Mouse (Mus musculus): ENCODE data around the gene Fbxw8.

Fbxw8 gene

GRCm38 (mm10) chr5:118079354-118079753 lies 75.9 kb downstream of the Fbxw8 start:
- DNase-seq (ENCODE audit: low read depth in 2 of 2, low spot score in 2 of 2): no peak

- no peak for DNase-seq (ENCODE audit: low read depth in 2 of 2, low spot score in 2 of 2)
Observed at GRCm38 (mm10) chr5:118078550-118078949, 76.7 kb downstream of the Fbxw8 start.

GRCm38 (mm10) chr5:118076721-118077592 lies 78.3 kb downstream of the Fbxw8 start:
- no peak for DNase-seq (ENCODE audit: low read depth in 2 of 2, low spot score in 2 of 2)

- DNase-seq (ENCODE audit: low read depth in 2 of 2, low spot score in 2 of 2): no peak
Observed at GRCm38 (mm10) chr5:118073213-118073773, 82.0 kb downstream of the Fbxw8 start.

GRCm38 (mm10) chr5:118071766-118072165 lies 83.5 kb downstream of the Fbxw8 start:
- DNase-seq (ENCODE audit: low read depth in 2 of 2, low spot score in 2 of 2): no peak

- peak; percentile 71 to 80 for DNase-seq (ENCODE audit: low read depth in 2 of 2, low spot score in 2 of 2)
Observed at GRCm38 (mm10) chr5:118069315-118069714, 85.9 kb downstream of the Fbxw8 start.

GRCm38 (mm10) chr5:118067984-118068494 lies 87.2 kb downstream of the Fbxw8 start:
- no peak for DNase-seq (ENCODE audit: low read depth in 2 of 2, low spot score in 2 of 2)

GRCm38 (mm10) chr5:118067572-118067971 lies 87.7 kb downstream of the Fbxw8 start:
- no peak for DNase-seq (ENCODE audit: low read depth in 2 of 2, low spot score in 2 of 2)

GRCm38 (mm10) chr5:118066828-118067227 lies 88.4 kb downstream of the Fbxw8 start:
- peak; percentile 65 to 70 for DNase-seq (ENCODE audit: low read depth in 2 of 2, low spot score in 2 of 2)

GRCm38 (mm10) chr5:118065516-118066255 lies 89.6 kb downstream of the Fbxw8 start:
- DNase-seq (ENCODE audit: low read depth in 2 of 2, low spot score in 2 of 2): no peak

- no peak for DNase-seq (ENCODE audit: low read depth in 2 of 2, low spot score in 2 of 2)
Observed at GRCm38 (mm10) chr5:118064284-118064901, 90.9 kb downstream of the Fbxw8 start.

GRCm38 (mm10) chr5:118063181-118063621 lies 92.1 kb downstream of the Fbxw8 start:
- no peak for DNase-seq (ENCODE audit: low read depth in 2 of 2, low spot score in 2 of 2)

GRCm38 (mm10) chr5:118061391-118061790 lies 93.9 kb downstream of the Fbxw8 start:
- DNase-seq (ENCODE audit: low read depth in 2 of 2, low spot score in 2 of 2): no peak

GRCm38 (mm10) chr5:118059646-118060045 lies 95.6 kb downstream of the Fbxw8 start:
- no peak for DNase-seq (ENCODE audit: low read depth in 2 of 2, low spot score in 2 of 2)

GRCm38 (mm10) chr5:118058858-118059257 lies 96.4 kb downstream of the Fbxw8 start:
- no peak for DNase-seq (ENCODE audit: low read depth in 2 of 2, low spot score in 2 of 2)

- DNase-seq (ENCODE audit: low read depth in 2 of 2, low spot score in 2 of 2): no peak
Observed at GRCm38 (mm10) chr5:118057508-118058111, 97.7 kb downstream of the Fbxw8 start.

- DNase-seq (ENCODE audit: low read depth in 2 of 2, low spot score in 2 of 2): no peak
Observed at GRCm38 (mm10) chr5:118053205-118053604, 102.1 kb downstream of the Fbxw8 start.

- no peak for DNase-seq (ENCODE audit: low read depth in 2 of 2, low spot score in 2 of 2)
Observed at GRCm38 (mm10) chr5:118051981-118052662, 103.1 kb downstream of the Fbxw8 start.

- no peak for DNase-seq (ENCODE audit: low read depth in 2 of 2, low spot score in 2 of 2)
Observed at GRCm38 (mm10) chr5:118050743-118051142, 104.5 kb downstream of the Fbxw8 start.

GRCm38 (mm10) chr5:118048928-118049327 lies 106.3 kb downstream of the Fbxw8 start:
- DNase-seq (ENCODE audit: low read depth in 2 of 2, low spot score in 2 of 2): no peak
